Mouse (Mus musculus) lung, postnatal 14 days (tissue): ENCODE measurements around the gene Tas1r1.

Experiments used
- DNase-seq: peaks from one replicate; pipeline ENCODE4 v3.0.0; 2021

The Tas1r1 gene

GRCm38 (mm10) chr4:152009076-152010051, 29.0 kb downstream of the Tas1r1 start:
- peak; percentile 82 for DNase-seq

DNA sequence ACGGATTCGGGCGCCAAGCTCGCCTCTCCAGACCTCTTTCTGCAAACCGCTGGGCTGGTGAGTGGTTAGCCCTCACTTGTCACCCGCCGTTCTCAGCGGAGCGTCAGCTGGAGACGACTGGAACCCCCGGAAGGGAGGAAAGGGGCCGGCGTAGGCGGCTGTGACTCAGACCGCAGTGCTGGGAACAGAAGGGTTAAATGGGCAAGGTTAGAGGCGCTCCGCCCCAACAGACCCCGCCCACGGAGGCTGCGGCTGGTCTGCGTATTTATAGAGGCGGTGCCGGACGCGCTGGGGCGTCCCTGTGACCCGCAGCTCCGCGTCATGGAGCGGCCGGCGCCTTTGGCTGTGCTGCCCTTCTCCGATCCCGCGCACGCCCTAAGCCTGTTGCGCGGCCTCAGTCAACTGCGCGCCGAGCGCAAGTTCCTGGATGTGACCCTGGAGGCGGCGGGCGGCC, 29.7 kb downstream of the Tas1r1 start, which contains the start of gene Klhl21:
Gene Klhl21 (plus strand): TSS at position 182 of the 454 bp plus-strand sequence.
- peak; percentile 96 for DNase-seq

DNA sequence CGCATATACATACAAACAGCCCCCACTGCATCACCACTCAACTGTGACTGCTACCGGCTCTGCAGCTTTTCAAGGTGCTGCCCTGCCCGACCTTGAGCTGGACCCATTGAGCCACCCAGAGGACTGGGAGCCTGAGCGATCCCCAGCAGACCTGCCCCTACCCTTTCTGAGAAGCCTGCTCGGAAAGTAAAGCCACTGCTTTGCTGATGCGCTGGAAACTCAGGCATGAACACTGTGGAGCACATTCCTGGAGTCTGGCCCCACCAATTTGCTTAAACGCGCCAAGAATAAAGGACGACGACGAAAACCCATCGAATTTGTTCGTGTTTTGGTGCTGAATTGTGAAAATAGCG, 30.2 kb downstream of the Tas1r1 start:
- DNase-seq: no peak

GRCm38 (mm10) chr4:152007481-152008147, 30.8 kb downstream of the Tas1r1 start:
- DNase-seq: no peak

- no peak for DNase-seq
Observed at GRCm38 (mm10) chr4:152006812-152007211, 31.6 kb downstream of the Tas1r1 start.

DNA sequence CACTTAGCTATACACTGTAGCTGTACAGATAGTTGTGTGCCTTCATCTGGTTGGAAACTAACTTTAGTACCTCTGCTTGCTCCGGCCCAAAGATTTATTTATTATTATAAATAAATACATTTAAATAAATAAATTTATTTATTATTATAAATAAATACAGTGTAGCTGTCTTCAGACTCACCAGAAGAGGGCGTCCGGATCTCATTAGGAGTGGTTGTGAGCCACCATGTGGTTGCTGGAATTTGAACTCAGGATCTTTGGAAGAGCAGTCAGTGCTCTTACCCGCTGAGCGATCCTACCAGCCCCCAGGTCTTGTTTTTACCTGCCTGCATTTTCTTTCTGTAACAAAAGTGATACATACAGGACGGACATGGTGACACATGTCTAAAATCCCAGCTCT, 32.2 kb downstream of the Tas1r1 start:
- no peak for DNase-seq

DNA sequence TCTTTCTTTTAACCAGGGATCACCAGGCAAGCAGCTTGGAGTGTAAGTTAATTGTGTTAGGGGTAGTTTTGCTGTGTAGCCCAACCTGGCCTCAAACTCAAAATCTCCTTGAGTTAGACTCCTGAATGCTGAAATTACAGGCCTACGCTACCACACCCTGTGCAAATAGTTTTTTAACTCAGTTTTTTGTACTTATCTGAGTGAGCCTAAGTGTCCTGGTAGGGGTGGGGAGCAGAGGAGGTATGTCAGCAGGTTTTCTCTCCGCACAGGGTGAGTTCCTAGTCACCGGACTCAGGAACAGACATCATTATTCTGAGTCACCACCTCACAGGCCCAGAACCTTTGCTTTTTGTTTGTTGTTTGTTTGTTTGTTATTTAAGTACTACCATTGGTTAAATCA, 36.3 kb downstream of the Tas1r1 start:
- DNase-seq: no peak

DNA sequence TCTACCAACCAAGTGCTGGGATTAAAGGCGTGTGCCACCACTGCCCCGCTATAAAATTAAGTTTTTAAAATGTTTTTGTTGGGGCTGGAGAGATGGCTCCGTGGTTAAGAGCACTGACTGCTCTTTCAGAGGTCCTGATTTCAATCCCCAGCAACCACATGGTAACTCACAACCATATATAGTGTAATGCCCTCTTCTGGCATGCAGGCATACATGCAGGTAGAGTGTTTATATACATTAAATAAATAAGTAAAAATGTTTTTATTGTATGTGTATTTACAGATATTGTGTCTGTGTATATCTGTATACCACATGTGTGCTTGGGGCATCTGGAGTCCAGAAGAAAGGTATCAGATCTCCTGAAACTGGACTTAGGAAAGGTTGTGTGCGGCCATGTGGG, 37.0 kb downstream of the Tas1r1 start:
- no peak for DNase-seq

DNA sequence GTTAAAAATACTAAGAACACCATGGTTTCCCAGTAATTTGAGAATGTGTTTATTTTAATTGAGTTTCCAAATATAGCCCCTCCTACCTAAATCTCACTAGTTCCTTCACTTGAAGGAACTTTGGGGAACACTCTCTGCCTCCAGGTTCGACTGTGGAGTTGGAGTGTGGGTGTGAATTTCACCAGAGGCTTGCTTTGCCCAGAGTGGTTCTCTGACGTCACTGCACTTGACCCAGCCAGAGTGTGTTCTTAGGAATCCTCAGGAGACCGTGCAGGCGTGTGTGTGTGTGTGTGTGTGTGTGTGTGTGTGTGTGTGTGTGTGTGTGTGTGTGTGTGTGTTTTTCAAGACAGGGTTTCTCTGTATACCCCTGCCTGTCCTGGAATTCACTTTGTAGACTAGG, 37.5 kb downstream of the Tas1r1 start:
- DNase-seq: peak; percentile 71

DNA sequence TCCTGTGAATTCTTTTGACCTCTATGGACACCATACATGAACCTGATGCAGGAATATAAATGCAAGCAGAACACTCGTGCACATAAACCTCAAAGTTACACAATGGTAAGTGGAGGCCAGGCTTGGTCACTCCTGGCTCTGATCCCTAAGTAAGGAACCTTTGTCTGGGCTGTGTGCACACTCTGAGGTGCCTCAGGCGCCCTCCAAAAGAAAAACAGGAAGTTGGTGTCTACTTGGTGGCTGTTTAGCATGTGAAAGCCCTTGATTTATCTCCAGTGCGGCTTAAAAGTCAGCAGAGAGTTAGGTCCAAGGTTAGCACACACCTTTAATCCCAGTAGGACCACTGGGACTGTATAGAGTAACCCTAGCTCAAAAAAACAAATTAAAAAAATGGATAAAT, 38.9 kb downstream of the Tas1r1 start:
- no peak for DNase-seq

DNA sequence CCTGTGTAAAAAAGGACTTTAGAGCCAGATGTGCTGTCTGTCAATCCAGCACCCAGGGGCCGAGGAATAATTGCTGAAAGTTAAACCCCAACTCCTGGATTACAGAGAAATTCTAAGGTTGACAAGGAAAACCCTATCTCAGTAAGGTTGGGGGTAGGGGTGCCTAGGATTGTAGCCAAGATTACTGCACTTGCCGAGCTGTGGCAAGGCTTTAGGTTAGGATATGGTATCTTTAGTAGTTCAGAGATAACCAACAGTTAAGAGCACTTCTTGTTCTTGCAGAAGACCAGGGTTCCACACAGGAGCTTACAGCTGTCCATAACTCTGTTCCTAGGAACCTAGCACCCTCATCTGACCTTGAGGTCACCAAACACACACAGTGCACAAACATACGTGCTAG, 40.7 kb downstream of the Tas1r1 start:
- no peak for DNase-seq

DNA sequence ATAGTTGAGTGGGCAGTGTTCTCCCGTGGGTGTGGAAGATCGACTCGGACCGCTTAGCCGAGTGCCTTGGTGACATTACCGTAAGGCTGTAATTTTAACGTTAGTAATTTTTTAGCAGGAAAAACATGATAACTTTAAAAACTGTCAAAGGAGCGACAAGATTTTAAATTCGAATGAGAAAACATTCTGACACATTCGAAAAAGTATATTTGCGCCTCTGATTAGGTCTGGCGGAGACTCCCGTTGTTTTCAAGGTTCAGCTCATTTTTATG, 41.5 kb downstream of the Tas1r1 start:
- DNase-seq: no peak

- peak; percentile 99 for DNase-seq
Observed at GRCm38 (mm10) chr4:151996173-151996950, 42.0 kb downstream of the Tas1r1 start, which contains the start of gene Phf13. TSS of gene Phf13 (minus strand) at chr4:151996258.

GRCm38 (mm10) chr4:151995371-151996172, 42.8 kb downstream of the Tas1r1 start:
- DNase-seq: no peak

DNA sequence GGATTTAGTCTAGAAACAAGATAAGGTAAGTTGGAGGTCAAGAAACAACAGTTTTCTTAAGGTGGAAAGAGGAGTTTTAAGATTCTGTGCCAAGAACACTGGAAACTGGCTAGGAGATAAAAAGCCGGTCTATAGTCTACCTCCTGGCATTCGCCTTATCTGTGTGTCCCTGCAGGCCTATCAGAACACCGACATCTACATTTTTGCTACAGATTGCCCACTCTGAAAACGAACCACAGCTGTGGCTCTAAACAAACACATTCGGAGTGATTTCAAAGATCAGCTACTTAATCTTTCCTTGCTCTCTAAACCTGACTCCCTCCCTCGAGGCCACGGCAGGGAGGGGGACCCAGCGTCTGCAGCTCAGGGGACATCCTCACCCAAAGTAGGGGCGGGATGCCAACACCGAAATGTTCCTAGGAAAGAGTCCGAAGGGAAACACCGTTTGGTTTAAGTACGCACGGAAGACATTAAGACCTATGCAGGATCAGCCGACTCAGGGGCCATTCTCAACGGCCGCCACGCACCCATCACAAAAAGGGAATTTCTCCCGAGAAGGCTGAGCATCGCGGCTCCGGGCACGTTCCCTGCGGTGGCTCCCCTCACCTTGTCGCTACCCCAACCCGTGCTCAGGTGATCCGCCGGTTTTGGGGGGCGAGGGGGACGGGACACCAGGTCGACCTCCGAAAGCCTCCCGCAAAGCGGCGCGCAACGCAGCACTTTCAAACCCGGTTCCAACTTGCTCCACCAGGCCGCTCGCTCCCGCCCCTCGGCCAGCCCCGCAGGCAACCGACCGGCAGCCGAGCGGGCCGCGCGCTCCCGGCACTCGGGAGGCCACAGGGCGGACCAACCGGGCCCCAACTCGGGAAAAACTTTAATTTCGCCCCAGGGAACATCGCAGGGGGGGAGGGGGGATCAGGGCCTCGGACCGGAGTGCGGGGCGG, 43.9 kb downstream of the Tas1r1 start:
- DNase-seq: no peak

GRCm38 (mm10) chr4:151993035-151993434, 45.3 kb downstream of the Tas1r1 start:
- no peak for DNase-seq

- no peak for DNase-seq
Observed at GRCm38 (mm10) chr4:151992091-151992490, 46.3 kb downstream of the Tas1r1 start.

GRCm38 (mm10) chr4:151989110-151989488, 49.3 kb downstream of the Tas1r1 start:
- no peak for DNase-seq

GRCm38 (mm10) chr4:151988342-151989109, 49.8 kb downstream of the Tas1r1 start, which contains the start of gene Thap3:
TSS of gene Thap3 (minus strand) at chr4:151988997.
- peak; percentile 83 for DNase-seq

DNA sequence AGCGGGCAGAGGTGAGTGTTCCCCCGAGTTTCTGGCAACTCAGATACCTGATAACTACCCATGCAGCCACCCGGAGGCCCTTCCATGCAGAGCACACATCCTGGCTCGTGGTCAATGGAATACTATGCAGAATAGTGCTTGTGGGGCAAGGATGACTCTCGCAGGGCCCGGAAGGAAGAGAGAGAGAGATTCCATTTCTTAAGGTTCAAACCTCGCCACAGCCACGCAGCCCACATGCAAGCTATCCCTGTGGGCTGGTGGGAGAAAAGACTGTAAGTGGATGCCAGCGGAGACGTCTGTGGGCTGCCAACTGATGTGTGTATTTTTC, 50.4 kb downstream of the Tas1r1 start:
- DNase-seq: no peak

GRCm38 (mm10) chr4:151986650-151987049, 51.7 kb downstream of the Tas1r1 start:
- no peak for DNase-seq
